Mouse (Mus musculus): ENCODE results near the gene Tmem44.

The Tmem44 gene

DNA sequence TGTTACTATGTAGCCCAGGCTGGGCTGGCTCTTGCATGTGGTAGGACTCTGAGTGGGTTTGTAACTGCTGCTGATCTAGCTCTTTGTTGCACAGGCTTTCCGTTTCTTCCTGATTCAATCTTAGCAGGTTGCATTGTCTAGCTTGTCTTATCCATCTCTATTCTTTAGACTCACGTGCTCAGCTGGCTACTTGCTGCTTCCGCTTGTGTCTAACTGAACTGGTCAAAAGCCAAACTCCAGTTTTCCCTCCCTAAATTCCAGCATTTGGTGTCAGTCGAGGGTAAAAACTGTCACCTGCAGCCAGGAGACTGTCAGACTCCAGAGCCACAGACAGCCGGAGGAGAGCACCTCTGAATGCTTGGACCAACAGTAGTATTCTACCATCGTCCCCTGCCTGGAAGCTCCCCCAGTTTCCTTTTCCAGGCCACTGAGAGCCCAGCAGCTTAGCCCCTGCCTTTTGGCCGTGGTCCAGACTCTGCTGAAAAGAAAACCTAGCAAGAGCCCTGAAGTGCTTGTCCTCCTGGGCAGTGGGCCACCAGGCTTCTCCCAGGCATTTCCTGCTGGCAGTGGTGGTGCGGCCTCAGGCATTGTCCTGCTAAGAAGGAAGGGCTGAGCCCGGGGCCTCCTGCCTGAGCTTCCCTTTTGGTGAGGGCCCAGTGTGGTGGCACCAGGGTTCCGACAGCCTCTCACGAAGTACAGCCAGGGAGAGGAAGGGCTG is 2.1 kb upstream of the Tmem44 start:
- DNase-seq (ENCODE audit: low spot score in 2 of 2) = peak; percentile 59 to 77

DNA sequence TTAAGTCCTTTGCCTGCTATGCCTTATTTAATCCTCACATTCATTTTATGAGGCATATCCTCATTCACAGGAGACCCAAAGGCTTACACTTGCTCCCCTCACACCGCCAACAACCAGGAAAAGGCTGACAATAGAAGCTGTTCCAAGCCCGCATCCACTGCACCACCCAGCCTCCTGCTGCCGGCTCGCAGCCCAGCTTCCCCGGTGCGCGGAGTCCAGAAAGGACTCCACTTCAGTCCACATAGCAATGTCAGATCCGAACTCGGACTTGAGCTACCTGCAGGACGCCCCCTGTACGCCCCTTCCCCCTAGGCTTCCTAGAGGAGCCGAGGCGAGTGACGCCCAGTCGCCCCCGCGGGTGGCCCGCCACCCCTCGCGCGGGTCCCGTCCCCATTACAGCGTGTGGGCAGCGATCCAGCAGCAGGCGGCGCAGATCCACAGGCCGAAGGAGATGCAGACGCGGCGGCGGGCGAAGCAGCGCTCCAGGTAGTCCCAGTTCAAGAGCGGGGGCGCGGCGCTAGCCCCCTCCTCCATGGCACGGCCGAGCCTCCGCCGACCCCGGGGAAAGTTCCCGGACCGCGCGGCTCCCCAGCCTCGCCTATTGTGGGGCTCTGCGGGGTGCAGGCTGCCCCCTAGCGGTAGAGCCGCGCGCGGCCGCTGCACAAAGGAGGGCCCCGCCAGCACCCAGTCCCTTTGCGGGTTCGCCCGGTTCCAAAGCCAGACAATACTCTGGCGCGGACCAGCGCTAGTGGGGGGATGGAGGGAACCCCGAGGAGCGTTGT is 485 bp downstream of the Tmem44 start:
- DNase-seq (ENCODE audit: low spot score in 2 of 2) = peak; percentile 74 to 86

- no peak for DNase-seq (ENCODE audit: low spot score in 2 of 2)
Measured at GRCm38 (mm10) chr16:30549516-30549915, 1.1 kb downstream of the Tmem44 start.

- DNase-seq (ENCODE audit: low spot score in 2 of 2) = no peak
Measured at GRCm38 (mm10) chr16:30548291-30548690, 2.4 kb downstream of the Tmem44 start.

DNA sequence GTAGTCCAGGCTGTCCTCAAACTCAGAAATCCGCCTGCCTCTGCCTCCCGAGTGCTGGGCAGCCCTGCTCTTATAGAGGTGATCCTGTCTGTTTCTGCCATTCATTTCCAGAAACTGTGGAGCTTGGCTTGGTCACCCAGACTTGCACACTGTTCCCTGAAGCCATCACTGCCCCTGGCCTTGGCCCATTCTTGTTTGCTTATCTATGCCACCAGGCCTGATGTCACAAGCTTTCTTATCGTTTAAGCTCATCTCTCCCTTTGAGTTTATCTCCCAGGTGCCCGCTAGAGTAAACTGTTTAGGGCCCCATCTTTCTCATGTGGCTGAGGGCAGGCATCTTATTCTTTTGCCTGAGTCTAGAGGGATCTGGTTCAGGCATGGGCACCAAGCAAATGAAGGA is 5.9 kb downstream of the Tmem44 start:
- no peak for DNase-seq (ENCODE audit: low spot score in 2 of 2)

DNA sequence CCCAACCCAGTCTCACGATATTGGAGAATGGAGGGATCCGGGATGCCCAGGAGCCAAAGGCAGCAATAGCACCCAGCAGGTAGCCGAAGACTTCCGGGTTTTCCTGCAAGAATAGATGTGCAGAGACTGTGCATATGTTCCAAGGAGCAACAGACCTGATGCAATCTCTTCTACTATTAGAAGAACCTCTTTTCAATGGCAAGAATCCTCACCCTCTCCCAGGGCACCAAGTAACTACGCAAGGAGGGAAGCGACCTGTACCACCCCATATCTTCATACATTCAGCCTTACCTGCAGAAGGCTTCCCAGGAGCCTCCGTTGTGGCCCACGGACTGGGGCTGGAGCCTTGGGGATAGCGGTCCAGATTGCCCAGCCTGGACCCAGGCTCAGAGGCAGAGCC is 7.3 kb downstream of the Tmem44 start:
- DNase-seq (ENCODE audit: low spot score in 2 of 2) = no peak

GRCm38 (mm10) chr16:30542826-30543225 is 7.8 kb downstream of the Tmem44 start:
- no peak for DNase-seq (ENCODE audit: low spot score in 2 of 2)

DNA sequence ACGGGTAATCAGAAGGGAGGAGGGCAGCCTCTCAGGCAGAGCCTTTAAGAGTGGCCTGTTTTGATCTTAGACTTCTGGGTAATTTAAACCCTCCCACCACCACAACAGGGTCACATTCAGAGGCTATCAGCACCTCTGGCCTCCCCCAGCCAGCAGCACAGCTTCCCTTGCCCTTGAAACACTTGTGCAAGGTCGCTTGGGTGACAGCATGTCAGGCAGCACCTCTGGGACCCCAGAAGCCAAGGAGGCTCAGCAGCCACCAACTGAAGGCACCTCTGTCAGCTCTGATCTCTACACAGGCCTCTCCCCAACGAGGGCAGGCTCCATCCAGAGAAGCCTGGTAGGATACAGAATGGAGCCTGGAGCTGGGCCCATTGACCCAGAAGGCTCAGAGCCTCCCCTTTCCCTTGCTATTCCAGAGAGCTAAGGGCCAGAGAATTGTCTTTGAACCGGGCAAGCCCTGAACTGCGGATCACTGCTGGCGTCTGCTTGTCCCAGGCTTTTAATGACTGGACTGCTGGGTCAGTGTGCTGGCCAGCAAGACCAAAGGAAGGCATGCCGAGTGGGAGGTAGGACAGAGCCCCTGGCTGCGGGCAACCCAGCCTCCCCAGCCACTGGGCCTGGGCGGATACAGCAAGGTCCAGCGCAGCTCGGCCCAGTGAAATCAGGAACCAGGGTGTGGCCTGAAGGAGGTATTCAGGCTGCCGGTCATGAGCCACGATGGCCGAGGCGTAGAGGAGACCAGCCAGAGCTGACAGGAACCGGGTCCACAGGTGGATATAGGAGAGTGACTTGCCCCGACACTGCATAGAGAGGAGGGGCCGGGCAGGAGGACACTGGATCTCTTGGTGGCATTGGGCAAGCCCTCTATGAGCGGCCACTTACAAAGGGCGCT is 10.3 kb downstream of the Tmem44 start:
- DNase-seq (ENCODE audit: low spot score in 2 of 2) = no peak

DNA sequence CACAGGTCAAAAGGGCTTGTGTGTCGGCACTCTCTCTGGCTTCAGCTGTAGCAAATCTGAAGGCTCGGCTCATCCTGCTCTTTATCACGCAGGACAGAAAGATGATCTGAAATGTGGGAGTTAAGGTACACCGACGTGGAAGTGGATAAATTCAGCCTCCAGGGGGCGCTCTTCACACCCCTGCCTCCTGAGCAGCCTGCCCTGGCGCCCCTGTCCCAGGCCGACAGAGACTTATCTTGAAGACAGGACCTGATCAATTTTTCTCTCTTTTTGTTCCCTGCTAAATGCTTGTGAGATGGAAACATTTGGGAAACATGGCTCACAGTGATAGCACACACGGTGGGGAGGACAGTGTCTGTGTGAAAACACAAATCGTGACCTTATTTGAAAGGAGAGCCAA is 11.2 kb downstream of the Tmem44 start:
- peak in 1 of 2 experiments; percentile 48 for DNase-seq (ENCODE audit: low spot score in 2 of 2)

DNA sequence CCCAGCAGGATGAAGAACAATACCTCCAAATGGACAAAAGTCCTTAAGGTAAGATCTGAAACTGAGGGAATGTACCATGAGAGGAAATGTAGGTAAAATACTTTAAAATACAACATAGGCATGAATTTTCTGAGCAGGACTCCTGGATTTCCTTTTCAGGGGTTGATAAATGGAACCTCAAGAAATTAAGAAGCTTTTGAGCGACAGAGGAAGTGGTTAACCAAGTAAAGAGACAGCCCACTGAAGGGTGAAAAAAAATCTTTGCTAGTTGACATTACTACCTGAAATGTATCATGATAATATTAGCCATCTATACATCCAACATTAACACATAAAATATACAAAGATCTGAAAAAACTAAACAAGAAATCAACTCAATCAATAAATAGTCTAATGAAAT is 15.6 kb downstream of the Tmem44 start:
- no peak for DNase-seq (ENCODE audit: low spot score in 2 of 2)

DNA sequence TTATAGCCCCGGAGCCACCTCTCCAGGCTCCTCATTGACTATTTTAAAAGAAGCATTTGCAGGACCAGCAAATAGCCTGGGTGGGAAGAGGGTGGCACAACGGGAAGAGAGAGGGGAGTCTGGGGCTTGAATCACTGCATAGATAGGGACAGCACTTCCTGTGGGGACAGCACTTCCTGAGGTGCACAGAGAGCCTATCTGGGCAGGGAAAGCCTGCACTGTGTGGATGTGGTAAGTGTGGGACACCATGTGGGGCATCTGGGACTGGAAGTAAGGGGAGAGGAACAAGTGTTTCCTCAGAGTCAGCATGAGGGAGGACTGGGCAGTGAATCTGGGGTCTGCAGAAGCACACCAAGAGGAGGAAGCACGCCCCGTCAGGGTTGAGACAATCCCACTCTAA is 17.1 kb downstream of the Tmem44 start:
- DNase-seq (ENCODE audit: low spot score in 2 of 2) = no peak

- DNase-seq (ENCODE audit: low spot score in 2 of 2) = no peak
Measured at GRCm38 (mm10) chr16:30532929-30533328, 17.7 kb downstream of the Tmem44 start.

DNA sequence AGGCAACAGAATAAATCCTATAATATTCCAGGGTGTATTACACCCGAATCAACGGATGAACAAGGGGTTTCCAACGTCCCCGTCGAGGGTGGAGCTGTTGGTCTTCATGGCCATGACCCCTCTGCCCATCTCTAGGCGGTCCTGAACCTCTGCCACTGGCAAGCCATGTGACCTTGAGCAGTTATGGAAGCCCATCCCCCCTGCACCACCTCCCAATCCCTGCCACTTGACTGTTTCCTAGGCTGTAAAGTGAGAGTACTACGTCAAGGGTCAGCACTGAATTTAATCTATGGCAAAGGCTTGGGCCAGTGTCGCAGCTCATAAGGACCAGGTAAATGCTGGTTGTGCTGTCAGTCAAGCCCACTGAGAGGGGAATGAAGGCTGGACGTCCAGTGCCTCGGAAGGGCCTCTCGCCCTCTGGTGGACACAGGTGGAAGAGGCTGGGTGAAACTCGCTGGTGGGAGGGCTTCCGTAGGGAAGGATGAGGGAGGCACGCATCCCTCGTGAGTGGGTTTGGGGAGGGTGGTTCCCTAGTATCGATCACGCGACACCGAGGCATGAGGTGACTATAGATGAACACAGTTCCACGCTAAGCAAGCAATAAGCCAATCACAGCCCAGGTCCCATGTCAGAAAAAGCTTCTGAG is 18.8 kb downstream of the Tmem44 start:
- peak; percentile 60 to 63 for DNase-seq (ENCODE audit: low spot score in 2 of 2)

- peak in 1 of 2 experiments; percentile 42 for DNase-seq (ENCODE audit: low spot score in 2 of 2)
Measured at GRCm38 (mm10) chr16:30530815-30531214, 19.8 kb downstream of the Tmem44 start.

DNA sequence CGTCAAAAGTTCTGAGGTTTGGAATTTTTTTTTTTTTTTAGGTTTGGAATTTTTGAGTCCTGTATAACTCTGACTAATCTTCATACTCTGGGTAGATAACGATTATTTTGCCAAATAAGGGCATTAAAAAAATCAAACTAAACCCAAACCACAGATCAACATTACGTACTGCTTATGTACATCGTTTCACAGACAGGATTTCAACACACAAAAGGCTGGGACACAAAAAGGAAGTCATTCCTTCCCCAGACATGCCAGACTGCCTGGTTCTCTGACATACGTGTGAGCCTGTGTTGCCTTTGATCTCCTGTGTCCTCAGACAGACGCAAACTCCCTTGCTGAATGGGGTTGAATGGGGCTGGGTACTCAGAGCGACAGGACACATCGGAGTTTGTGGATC is 22.3 kb downstream of the Tmem44 start:
- no peak for DNase-seq (ENCODE audit: low spot score in 2 of 2)

- DNase-seq (ENCODE audit: low spot score in 2 of 2) = no peak
Measured at GRCm38 (mm10) chr16:30527889-30528288, 22.8 kb downstream of the Tmem44 start.

- DNase-seq (ENCODE audit: low spot score in 2 of 2) = no peak
Measured at GRCm38 (mm10) chr16:30525756-30526155, 24.9 kb downstream of the Tmem44 start.

DNA sequence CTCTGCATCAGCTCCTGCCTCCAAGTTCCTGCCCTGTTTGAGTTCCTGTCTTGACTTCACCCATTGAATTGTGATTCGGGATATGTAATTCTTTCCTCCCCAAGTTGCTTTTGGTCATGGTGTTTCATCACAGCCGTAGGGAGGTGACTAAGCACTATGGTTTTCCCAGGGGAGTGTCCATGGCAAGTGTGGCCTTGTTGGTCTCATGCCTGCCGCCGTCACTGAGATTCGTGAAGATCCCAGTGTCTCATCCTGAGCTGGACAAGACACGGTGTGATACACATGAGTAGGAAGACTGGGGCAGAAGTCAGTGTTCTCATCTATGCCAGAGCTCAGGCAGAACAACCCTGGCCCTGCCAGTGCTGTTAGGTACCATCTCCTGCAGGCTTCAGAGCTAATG is 26.2 kb downstream of the Tmem44 start:
- no peak for DNase-seq (ENCODE audit: low spot score in 2 of 2)

- DNase-seq (ENCODE audit: low spot score in 2 of 2) = no peak
Measured at GRCm38 (mm10) chr16:30522253-30522940, 28.2 kb downstream of the Tmem44 start.

- no peak for DNase-seq (ENCODE audit: low spot score in 2 of 2)
Measured at GRCm38 (mm10) chr16:30521147-30521546, 29.5 kb downstream of the Tmem44 start.

DNA sequence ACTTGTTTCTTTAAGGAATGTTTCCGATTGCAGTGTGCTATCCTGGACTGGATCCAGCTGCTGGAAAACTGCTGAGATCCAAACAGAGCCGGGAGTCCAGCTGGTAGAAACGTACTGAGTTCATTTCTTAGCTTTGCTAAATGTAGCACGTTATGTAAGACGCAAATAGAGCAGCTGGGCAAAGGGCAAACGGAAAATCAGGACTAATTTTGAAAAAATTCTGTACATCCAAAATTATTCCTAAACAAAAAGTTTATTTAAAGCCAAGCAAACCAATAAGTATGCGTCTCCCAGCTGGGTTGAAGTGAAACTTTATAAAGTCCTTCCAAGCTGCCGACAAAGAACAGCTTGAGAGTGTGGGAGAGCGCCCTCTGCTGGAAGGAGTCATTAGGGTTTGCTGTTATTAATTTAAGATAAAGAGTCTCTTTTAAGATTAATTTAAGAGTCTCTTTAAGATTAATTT is 30.2 kb downstream of the Tmem44 start:
- peak in 1 of 2 experiments; percentile 76 for DNase-seq (ENCODE audit: low spot score in 2 of 2)
